Mouse (Mus musculus) embryo, embryonic 11.5 days (tissue): Measurements from ENCODE around the gene Zc2hc1b.
"Not testable (repeated sequence)": the region's sequence is repeated elsewhere in the genome, so short reads cannot be mapped to it uniquely, and the experiment has no call there.

ENCODE experiments used
- DNase-seq: peaks from one replicate; pipeline ENCODE4 v3.0.0-alpha.2; 2012; ENCODE audit warnings: low read depth, low spot score

Zc2hc1b gene

GRCm38 (mm10) chr10:13177973-13178624, at the start of gene Zc2hc1b:
Gene Zc2hc1b (minus strand): TSS chr10:13178023.
- no peak for DNase-seq

- no peak for DNase-seq
Observed at GRCm38 (mm10) chr10:13225377-13226063, 47.7 kb upstream of the Zc2hc1b start.

GRCm38 (mm10) chr10:13222135-13222534, 44.3 kb upstream of the Zc2hc1b start:
- no peak for DNase-seq

GRCm38 (mm10) chr10:13220061-13220460, 42.2 kb upstream of the Zc2hc1b start:
- no peak for DNase-seq

GRCm38 (mm10) chr10:13213956-13214355, 36.1 kb upstream of the Zc2hc1b start:
- no peak for DNase-seq

- DNase-seq = no peak
Observed at GRCm38 (mm10) chr10:13212829-13213228, 35.0 kb upstream of the Zc2hc1b start.

GRCm38 (mm10) chr10:13212326-13212725, 34.5 kb upstream of the Zc2hc1b start:
- DNase-seq = no peak

GRCm38 (mm10) chr10:13209930-13210637, 32.3 kb upstream of the Zc2hc1b start:
- no peak for DNase-seq

- DNase-seq = no peak
Observed at GRCm38 (mm10) chr10:13209506-13209905, 31.7 kb upstream of the Zc2hc1b start.

GRCm38 (mm10) chr10:13209061-13209460, 31.2 kb upstream of the Zc2hc1b start:
- no peak for DNase-seq

GRCm38 (mm10) chr10:13201741-13202293, 24.0 kb upstream of the Zc2hc1b start:
- DNase-seq = no peak

GRCm38 (mm10) chr10:13200862-13201261, 23.0 kb upstream of the Zc2hc1b start:
- DNase-seq = no peak

- DNase-seq = no peak
Observed at GRCm38 (mm10) chr10:13199234-13199633, 21.4 kb upstream of the Zc2hc1b start.

- no peak for DNase-seq
Observed at GRCm38 (mm10) chr10:13196872-13197507, 19.2 kb upstream of the Zc2hc1b start.

GRCm38 (mm10) chr10:13193496-13193895, 15.7 kb upstream of the Zc2hc1b start:
- DNase-seq = not testable (repeated sequence)

GRCm38 (mm10) chr10:13192731-13193351, 15.0 kb upstream of the Zc2hc1b start, which contains the start of gene Ltv1:
Gene Ltv1 (minus strand): TSS chr10:13193168.
- DNase-seq = peak; percentile 81

- no peak for DNase-seq
Observed at GRCm38 (mm10) chr10:13189881-13190280, 12.1 kb upstream of the Zc2hc1b start.

GRCm38 (mm10) chr10:13186754-13187153, 8.9 kb upstream of the Zc2hc1b start:
- no peak for DNase-seq

- no peak for DNase-seq
Observed at GRCm38 (mm10) chr10:13184170-13184766, 6.4 kb upstream of the Zc2hc1b start.

GRCm38 (mm10) chr10:13180211-13180610, 2.4 kb upstream of the Zc2hc1b start:
- no peak for DNase-seq

- no peak for DNase-seq
Observed at GRCm38 (mm10) chr10:13175866-13176265, 2.0 kb downstream of the Zc2hc1b start.
